Mouse (Mus musculus): ENCODE measurements around the gene Mrpl58.

GRCm38 (mm10) chr11:115406858-115407401 is 3.4 kb downstream of the Mrpl58 start:
- TF ChIP-seq CTCF (IDR thresholded peaks at IDR 0.05; ENCODE audit: control insufficient read depth, insufficient read depth, insufficient replicate concordance, low read depth, low read length) (no peak), POLR2A (IDR thresholded peaks at IDR 0.05; ENCODE audit: control insufficient read depth, low read depth, low read length) (no peak)

Data from testis, adult 2 months (tissue).